Mouse (Mus musculus): ENCODE measurements around the gene Asic2.
A peak's percentile ranks its signal among the peaks of the same experiment; 100 is the strongest.

Asic2 gene

GRCm38 (mm10) chr11:80884521-80885231, 1083.6 kb downstream of the Asic2 start:
- no peak for DNase-seq

- DNase-seq = no peak
Observed at GRCm38 (mm10) chr11:80882229-80882810, 1085.9 kb downstream of the Asic2 start.

- DNase-seq = no peak
Observed at GRCm38 (mm10) chr11:80878026-80878425, 1090.2 kb downstream of the Asic2 start.

GRCm38 (mm10) chr11:80877131-80877651, 1091.1 kb downstream of the Asic2 start:
- DNase-seq = peak; percentile 82

- peak; percentile 67 for DNase-seq
Observed at GRCm38 (mm10) chr11:80872509-80873474, 1095.5 kb downstream of the Asic2 start.

- no peak for DNase-seq
Observed at GRCm38 (mm10) chr11:80868039-80868438, 1100.2 kb downstream of the Asic2 start.

GRCm38 (mm10) chr11:80862941-80863340, 1105.3 kb downstream of the Asic2 start:
- DNase-seq = no peak

GRCm38 (mm10) chr11:80858065-80858464, 1110.2 kb downstream of the Asic2 start, which contains the start of gene Spaca3:
Gene Spaca3 (plus strand): TSS chr11:80858365.
- no peak for DNase-seq

- DNase-seq = no peak
Observed at GRCm38 (mm10) chr11:80856827-80857226, 1111.4 kb downstream of the Asic2 start.

- no peak for DNase-seq
Observed at GRCm38 (mm10) chr11:80854908-80855307, 1113.3 kb downstream of the Asic2 start.

GRCm38 (mm10) chr11:80854430-80854829, 1113.8 kb downstream of the Asic2 start:
- DNase-seq = no peak

- no peak for DNase-seq
Observed at GRCm38 (mm10) chr11:80853014-80853413, 1115.2 kb downstream of the Asic2 start.

GRCm38 (mm10) chr11:80851859-80852258, 1116.4 kb downstream of the Asic2 start:
- peak; percentile 30 for DNase-seq

- DNase-seq = no peak
Observed at GRCm38 (mm10) chr11:80848131-80848530, 1120.1 kb downstream of the Asic2 start.

- peak; percentile 10 for DNase-seq
Observed at GRCm38 (mm10) chr11:80846115-80846514, 1122.1 kb downstream of the Asic2 start.

- DNase-seq = no peak
Observed at GRCm38 (mm10) chr11:80845486-80845885, 1122.8 kb downstream of the Asic2 start.

- no peak for DNase-seq
Observed at GRCm38 (mm10) chr11:80843435-80843834, 1124.8 kb downstream of the Asic2 start.

GRCm38 (mm10) chr11:80838724-80839123, 1129.5 kb downstream of the Asic2 start:
- no peak for DNase-seq

GRCm38 (mm10) chr11:80835841-80836240, 1132.4 kb downstream of the Asic2 start:
- no peak for DNase-seq

- DNase-seq = no peak
Observed at GRCm38 (mm10) chr11:80835395-80835794, 1132.9 kb downstream of the Asic2 start.

Measured in kidney, adult 9 months (tissue).